Mouse (Mus musculus) C2C12 (cell line): ENCODE measurements around the gene Rras2. TPM values are rescaled to one million over a fixed set of nuclear protein-coding genes. Genes with fewer than 3 reads are reported as not detected.

Source experiments
- H3K27me3 ChIP-seq: one replicate; pipeline ENCODE4 v1.6.1; 2011; ENCODE audit not compliant: control insufficient read depth, insufficient read depth, insufficient read length
- H3K36me3 ChIP-seq: one replicate; pipeline ENCODE4 v1.6.1; 2011; ENCODE audit not compliant: control insufficient read depth, insufficient read depth
- H3K4me3 ChIP-seq: one replicate; pipeline ENCODE4 v1.5.1; 2011; ENCODE audit warnings: mild to moderate bottlenecking, control low read depth; ENCODE audit not compliant: poor library complexity, insufficient read depth, severe bottlenecking
- H3K79me2 ChIP-seq: one replicate; pipeline ENCODE4 v1.6.1; 2011; ENCODE audit not compliant: control insufficient read depth, insufficient read depth
- H3K79me3 ChIP-seq: one replicate; pipeline ENCODE4 v1.6.1; 2011; ENCODE audit warnings: low read depth, control low read depth
- H3ac ChIP-seq: one replicate; pipeline ENCODE3; 2011; ENCODE audit warnings: low read depth; ENCODE audit not compliant: control insufficient read depth, insufficient read length
- CEBPB ChIP-seq: IDR thresholded peaks from one replicate; pipeline ENCODE4 v1.6.1; 2011; ENCODE audit warnings: low read depth, mild to moderate bottlenecking, control low read depth, moderate library complexity
- CTCF ChIP-seq: IDR thresholded peaks from one replicate; pipeline ENCODE4 v1.5.1; 2011; ENCODE audit not compliant: control insufficient read depth, insufficient read depth, insufficient read length
- FOSL1 ChIP-seq: IDR thresholded peaks from one replicate; pipeline ENCODE4 v1.8.0; 2011; ENCODE audit warnings: mild to moderate bottlenecking, low read length; ENCODE audit not compliant: poor library complexity, insufficient read depth, severe bottlenecking
- MAX ChIP-seq: IDR thresholded peaks from one replicate; pipeline ENCODE4 v1.6.1; 2011; ENCODE audit warnings: mild to moderate bottlenecking, control low read depth
- MYOD1 ChIP-seq: IDR thresholded peaks from one replicate; pipeline ENCODE4 v1.6.1; 2011; ENCODE audit warnings: low read depth; ENCODE audit not compliant: control insufficient read depth, insufficient read length
- MYOG ChIP-seq: IDR thresholded peaks from one replicate; pipeline ENCODE4 v1.6.1; 2011; ENCODE audit not compliant: control insufficient read depth, insufficient read length; ENCODE audit errors: extremely low read depth
- USF1 ChIP-seq: IDR thresholded peaks from one replicate; pipeline ENCODE4 v1.6.1; 2011; ENCODE audit warnings: low read depth, mild to moderate bottlenecking, control low read depth, moderate library complexity
- polyA plus RNA-seq: library from polyadenylated mRNA; unstranded; fragments of >200 nt; fragmentation: generic; extraction: Trizol; gene quantifications from one replicate; pipeline ENCODE4 v1.2.1, GENCODE M21; 2012; ENCODE audit warnings: missing spikeins

The Rras2 gene
- polyA plus RNA-seq, 1 experiment, result 55.3 TPM

DNA sequence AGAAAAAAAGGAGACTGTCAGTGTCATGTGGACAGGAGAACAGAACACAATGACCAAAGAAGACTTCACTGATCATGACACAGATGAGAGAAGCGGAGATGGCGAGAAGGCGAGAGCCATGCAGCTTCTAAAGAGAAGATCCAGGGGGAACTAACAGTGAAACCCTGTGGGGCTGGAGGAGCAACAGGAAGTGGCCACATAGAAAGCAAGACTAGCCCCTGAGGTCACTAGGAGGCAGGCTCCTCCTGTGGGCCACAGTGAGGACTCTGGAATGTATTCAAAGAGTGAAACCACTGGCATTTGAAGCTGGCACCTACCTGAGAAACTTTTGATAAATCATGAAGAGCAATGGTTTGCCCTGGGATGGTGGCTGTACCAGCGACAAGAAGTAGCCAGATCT lies 38.2 kb downstream of the Rras2 start:
- no peak overlapping the region for H3ac ChIP-seq
- peaks cover 97% of the 10 kb centered on the region for H3K79me2 ChIP-seq
- no peak overlapping the region for H3K4me3 ChIP-seq
- TF ChIP-seq CEBPB, result no peak
- no peak for TF ChIP-seq MYOG
- H3K27me3 ChIP-seq, result no peaks in the 10 kb centered on the region
- H3K36me3 ChIP-seq, result no peaks in the 10 kb centered on the region
- H3K79me3 ChIP-seq, result peaks cover 80% of the 10 kb centered on the region

DNA sequence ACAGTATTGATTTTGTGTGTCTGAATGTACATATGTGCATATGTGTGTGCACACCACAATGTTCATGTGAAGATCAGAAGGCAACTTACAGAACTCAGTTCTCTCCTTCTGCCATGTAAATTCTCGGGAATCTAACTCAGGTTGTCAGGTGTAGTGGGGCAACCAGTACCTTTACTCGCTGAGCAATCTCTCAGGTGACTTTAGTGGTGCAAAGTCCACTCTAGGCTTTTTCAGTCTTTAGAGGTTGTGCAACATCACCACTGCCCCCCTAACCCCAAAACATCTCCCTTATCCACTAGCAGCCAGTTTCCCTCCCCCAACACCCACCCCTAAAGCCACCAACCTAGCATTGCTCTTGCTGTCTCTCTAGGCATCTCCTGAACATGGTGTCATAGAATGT lies 43.0 kb downstream of the Rras2 start:
- H3K79me3 ChIP-seq, result peaks cover 74% of the 10 kb centered on the region
- H3ac ChIP-seq, result no peak overlapping the region
- no peak overlapping the region for H3K4me3 ChIP-seq
- H3K79me2 ChIP-seq, result peaks cover 99% of the 10 kb centered on the region
- no peaks in the 10 kb centered on the region for H3K36me3 ChIP-seq
- no peak for TF ChIP-seq FOSL1
- TF ChIP-seq USF1, result no peak
- no peak for TF ChIP-seq MYOG
- no peak for TF ChIP-seq MAX
- TF ChIP-seq CEBPB, result no peak
- no peak for TF ChIP-seq MYOD1
- TF ChIP-seq CTCF, result no peak
- no peaks in the 10 kb centered on the region for H3K27me3 ChIP-seq

DNA sequence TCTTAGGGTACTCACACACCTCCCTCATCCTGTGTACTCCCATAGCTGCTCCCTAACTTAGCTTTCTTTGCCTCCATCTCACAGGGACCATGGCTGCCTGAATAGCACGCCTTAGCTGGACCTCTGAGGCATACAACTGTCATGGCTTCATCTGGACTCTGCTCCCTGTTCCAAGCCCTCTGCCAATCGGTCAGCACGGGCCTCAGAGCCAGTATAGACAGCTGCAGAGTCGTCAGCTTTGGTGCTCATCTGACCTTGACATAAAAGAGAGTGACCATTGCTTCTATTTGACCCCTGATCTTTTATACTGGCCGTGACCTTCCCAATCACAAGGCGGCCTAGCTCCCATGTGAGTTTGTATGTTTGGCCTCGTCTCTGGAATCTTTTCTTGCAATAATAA lies 43.4 kb downstream of the Rras2 start:
- no peaks in the 10 kb centered on the region for H3K27me3 ChIP-seq
- TF ChIP-seq USF1 (no peak), FOSL1 (no peak), CEBPB (no peak), MYOD1 (no peak), MAX (no peak), CTCF (no peak), MYOG (no peak)
- peaks cover 99% of the 10 kb centered on the region for H3K79me2 ChIP-seq
- peaks cover 74% of the 10 kb centered on the region for H3K79me3 ChIP-seq
- no peak overlapping the region for H3K4me3 ChIP-seq
- no peaks in the 10 kb centered on the region for H3K36me3 ChIP-seq
- no peak overlapping the region for H3ac ChIP-seq

DNA sequence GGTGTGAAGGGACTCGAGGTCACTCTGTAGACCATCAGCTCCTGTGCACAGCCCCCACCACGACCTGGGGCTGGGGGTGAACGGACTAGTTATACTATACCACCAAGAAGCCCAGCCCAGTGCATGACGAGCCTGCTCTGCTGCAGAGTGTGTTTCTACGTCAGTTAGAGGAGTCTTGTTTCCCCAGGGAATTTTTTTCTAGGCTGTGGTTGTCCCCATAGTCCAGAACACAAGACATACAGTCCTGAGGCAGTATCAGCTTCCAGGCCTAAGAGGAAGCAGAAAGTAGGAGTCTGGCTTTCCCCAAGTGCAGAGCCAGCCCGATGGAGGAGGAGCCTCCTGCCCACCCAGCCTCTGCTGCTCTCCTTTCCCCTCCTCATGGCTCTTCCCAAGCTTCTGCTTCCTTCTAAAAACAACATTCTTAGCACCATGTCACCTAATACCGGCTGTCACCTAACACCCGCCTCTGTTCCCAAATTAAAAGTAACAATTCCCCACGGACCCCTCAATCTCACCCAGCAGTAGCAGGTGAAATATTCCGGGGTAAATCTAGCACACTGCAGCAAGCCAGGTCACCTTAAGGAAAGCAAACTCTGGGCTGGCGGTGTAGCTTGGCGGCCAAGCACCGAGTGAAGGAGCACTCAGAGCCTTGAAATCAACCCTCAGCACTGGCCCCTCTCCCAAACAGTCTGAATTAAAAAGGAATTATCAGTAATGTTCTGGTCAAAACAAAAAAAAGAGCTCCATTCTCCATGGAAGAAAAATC lies 45.5 kb downstream of the Rras2 start:
- no peak overlapping the region for H3ac ChIP-seq
- TF ChIP-seq USF1, result no peak
- TF ChIP-seq CTCF, result no peak
- TF ChIP-seq FOSL1, result no peak
- no peak for TF ChIP-seq CEBPB
- TF ChIP-seq MYOD1, result no peak
- no peak for TF ChIP-seq MYOG
- TF ChIP-seq MAX, result no peak
- H3K36me3 ChIP-seq, result no peaks in the 10 kb centered on the region
- H3K79me3 ChIP-seq, result peaks cover 73% of the 10 kb centered on the region
- no peak overlapping the region for H3K4me3 ChIP-seq
- no peaks in the 10 kb centered on the region for H3K27me3 ChIP-seq
- peaks cover 99% of the 10 kb centered on the region for H3K79me2 ChIP-seq

DNA sequence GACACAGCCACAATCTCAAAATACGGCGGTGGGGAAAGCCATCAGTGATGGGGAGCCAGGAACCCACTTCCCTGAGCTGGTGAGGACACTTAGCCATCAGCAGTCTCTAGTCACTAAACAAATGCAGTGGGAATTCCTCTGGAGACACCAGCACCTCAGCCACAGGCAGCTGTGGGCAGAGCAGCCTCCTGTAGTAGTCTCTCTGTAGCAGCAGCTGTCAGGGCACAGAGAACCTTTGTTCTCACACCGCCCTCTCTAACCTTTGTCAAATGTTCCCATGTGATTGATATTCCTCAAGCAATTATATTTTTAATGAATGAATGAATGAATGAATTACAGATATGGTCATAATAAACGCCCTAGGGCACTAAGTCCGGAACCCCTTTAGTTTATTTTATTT lies 46.2 kb downstream of the Rras2 start:
- TF ChIP-seq MYOD1 (peak; percentile 10), CTCF (no peak)
- Histone ChIP-seq H3K79me3 (peaks cover 68% of the 10 kb centered on the region), H3ac (no peak overlapping the region), H3K36me3 (no peaks in the 10 kb centered on the region), H3K79me2 (peaks cover 99% of the 10 kb centered on the region), H3K4me3 (no peak overlapping the region), H3K27me3 (no peaks in the 10 kb centered on the region)

DNA sequence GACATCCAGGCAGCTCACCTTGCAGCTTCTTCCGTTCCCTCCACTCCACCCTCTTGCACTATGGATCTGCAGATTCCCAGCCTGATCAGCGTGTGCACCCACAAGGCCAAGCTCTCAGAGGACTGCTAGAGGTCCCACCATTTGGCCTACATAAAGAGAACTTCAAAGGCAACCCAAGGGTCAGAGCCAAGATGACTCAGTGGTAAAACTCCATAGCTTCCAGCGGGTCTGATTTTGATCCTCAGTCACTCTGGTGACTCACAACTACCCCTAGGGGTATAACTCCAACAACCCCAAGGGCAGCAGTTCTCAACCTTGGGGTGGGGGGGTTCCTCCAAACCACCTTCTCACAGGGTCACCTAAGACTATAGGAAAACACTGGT lies 47.1 kb downstream of the Rras2 start:
- H3ac ChIP-seq, result no peak overlapping the region
- H3K4me3 ChIP-seq, result no peak overlapping the region
- no peaks in the 10 kb centered on the region for H3K27me3 ChIP-seq
- H3K36me3 ChIP-seq, result no peaks in the 10 kb centered on the region
- peaks cover 70% of the 10 kb centered on the region for H3K79me3 ChIP-seq
- TF ChIP-seq MYOG, result no peak
- TF ChIP-seq MYOD1, result peak; percentile 3
- TF ChIP-seq MAX, result peak; percentile 15
- H3K79me2 ChIP-seq, result peaks cover 99% of the 10 kb centered on the region
